Comparison of ENCODE assay signal across 8 mouse cellular contexts in genomic region chr11:78929345-78929744, GRCm38 (mm10). TPM values are rescaled to one million over a fixed set of nuclear protein-coding genes. Genes with fewer than 3 reads are reported as not detected.
DNase-seq lines count a peak whose midpoint lies in the region; ATAC-seq and TF ChIP-seq lines count a peak whose summit lies in the region.

No protein-coding gene starts in this region.

- H3K4me3 ChIP-seq in lung, postnatal 0 days (ENCODE audit: low read depth, low read length): no peak overlapping the region
- H3K4me3 ChIP-seq in neural tube, embryonic 15.5 days (replicated peaks): no peak overlapping the region

- H3K9ac ChIP-seq in lung, postnatal 0 days (replicated peaks; ENCODE audit: low read depth): no peak overlapping the region
- H3K9ac ChIP-seq in neural tube, embryonic 15.5 days (replicated peaks): no peak overlapping the region

- ATAC-seq in frontal cortex, adult (ENCODE audit: low TSS enrichment): no peak
- peak; percentile 74 for ATAC-seq in lung, postnatal 0 days
- no peak for ATAC-seq in neural tube, embryonic 15.5 days (ENCODE audit: low FRiP score)

- TF ChIP-seq CTCF in lung, postnatal 0 days (IDR thresholded peaks at IDR 0.05): no peak

- H3K9me3 ChIP-seq in lung, postnatal 0 days (ENCODE audit: low read length): no peaks in the 10 kb centered on the region
- no peaks in the 10 kb centered on the region for H3K9me3 ChIP-seq in neural tube, embryonic 15.5 days (replicated peaks)

- 20% methylated on average over 5 of the region's 5 CpGs for WGBS in lung, postnatal 0 days
- 48% methylated on average over 5 of the region's 5 CpGs for WGBS in neural tube, embryonic 15.5 days

- peak; percentile 34 to 40 for DNase-seq in frontal cortex, postnatal 14 days (ENCODE audit: low spot score in 2 of 2)
- DNase-seq in adrenal gland, adult 2 months: peak; percentile 90
- DNase-seq in frontal cortex, postnatal 36 days (ENCODE audit: low spot score in 2 of 2): peak; percentile 17 to 37
- DNase-seq in kidney, adult 8-10 months: peak; percentile 38
- peak; percentile 82 for DNase-seq in lung, postnatal 0 days (ENCODE audit: low spot score)
- no peak for DNase-seq in embryo, embryonic 9.5 days (ENCODE audit: extremely low spot score)

- no peak overlapping the region for H3K4me2 ChIP-seq in lung, postnatal 0 days (replicated peaks; ENCODE audit: low read depth, low read length)
- no peak overlapping the region for H3K4me2 ChIP-seq in neural tube, embryonic 15.5 days

- TF ChIP-seq EP300 in lung, postnatal 0 days (IDR thresholded peaks at IDR 0.05): no peak

- H3K4me1 ChIP-seq in lung, postnatal 0 days (ENCODE audit: insufficient read depth, low read depth, low read length): peaks cover 12% of the 10 kb centered on the region; the same call in 1 of the 2 replicates
- H3K4me1 ChIP-seq in neural tube, embryonic 15.5 days: peaks cover 7% of the 10 kb centered on the region

- H3K27ac ChIP-seq in lung, postnatal 0 days (ENCODE audit: low read length): no peak overlapping the region
- no peak overlapping the region for H3K27ac ChIP-seq in neural tube, embryonic 15.5 days (replicated peaks)

- H3K27me3 ChIP-seq in lung, postnatal 0 days (replicated peaks; ENCODE audit: insufficient read depth, low read length): peaks cover 23% of the 10 kb centered on the region; the same call in 1 of the 2 replicates
- peaks cover 31% of the 10 kb centered on the region for H3K27me3 ChIP-seq in neural tube, embryonic 15.5 days (replicated peaks)

- no peaks in the 10 kb centered on the region for H3K36me3 ChIP-seq in lung, postnatal 0 days (ENCODE audit: insufficient read depth, low read length)
- H3K36me3 ChIP-seq in neural tube, embryonic 15.5 days: no peaks in the 10 kb centered on the region

RNA-seq across cellular contexts. Expression of gene Nos2, which starts 8.8 kb away (rescaled TPM):
- 1 to 10 TPM in 1 of 2 experiments, under 1 TPM in 1; 0.89 to 1.9 TPM for total RNA-seq in adrenal gland, adult 2 months (2021)
- 3.6 and 4.2 TPM in 2 replicates for polyA plus RNA-seq in adrenal gland, adult 2 months (2012; rRNA removed)
- polyA plus RNA-seq in lung, postnatal 0 days (2015; fragmentation: Nextera tagmentation; extraction: Ambion mirVana): 5.3 and 6.8 TPM in 2 replicates
- 1.0 and 1.3 TPM in 2 replicates for polyA plus RNA-seq in neural tube, embryonic 15.5 days (2015; fragmentation: Nextera tagmentation; extraction: Ambion mirVana)

RNA-seq across cellular contexts. Expression of gene Lgals9, which starts 55.4 kb away (rescaled TPM):
- 10 to 100 TPM; 20.9 to 22.4 TPM for total RNA-seq in adrenal gland, adult 2 months (2021)
- polyA plus RNA-seq in adrenal gland, adult 2 months (2012; rRNA removed): 39.1 and 41.3 TPM in 2 replicates
- polyA plus RNA-seq in lung, postnatal 0 days (2015; fragmentation: Nextera tagmentation; extraction: Ambion mirVana): 98.3 and 137 TPM in 2 replicates
- polyA plus RNA-seq in neural tube, embryonic 15.5 days (2015; fragmentation: Nextera tagmentation; extraction: Ambion mirVana): 18.3 and 67.6 TPM in 2 replicates
